Mouse (Mus musculus): Measurements from ENCODE around the gene Ubl7.

DNA sequence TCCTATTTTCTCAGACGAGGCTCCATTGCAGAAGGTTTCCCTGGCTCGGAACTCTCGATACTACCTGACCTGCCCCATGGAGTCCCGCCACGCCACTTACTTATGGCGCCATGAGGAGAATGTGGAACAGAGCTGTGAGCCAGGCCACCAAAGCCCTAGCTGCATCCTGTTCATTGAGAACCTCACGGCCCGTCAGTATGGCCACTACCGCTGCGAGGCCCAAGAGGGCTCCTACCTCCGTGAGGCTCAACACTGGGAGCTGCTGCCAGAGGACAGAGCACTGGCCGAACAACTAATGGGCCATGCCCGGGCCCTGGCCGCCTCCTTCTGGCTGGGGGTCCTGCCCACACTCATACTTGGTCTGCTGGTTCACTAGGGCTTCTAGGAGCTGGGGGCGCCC, 50.4 kb downstream of the Ubl7 start:
- TF ChIP-seq USF1 (IDR thresholded peaks at IDR 0.05; ENCODE audit: low read depth, low read length) (no peak), MAX (IDR thresholded peaks at IDR 0.05; ENCODE audit: low read length) (no peak), CHD2 (IDR thresholded peaks at IDR 0.05; ENCODE audit: low read length) (no peak), MEF2A (IDR thresholded peaks at IDR 0.05; ENCODE audit: extremely low read depth, insufficient replicate concordance, low read depth, low read length, poor library complexity, severe bottlenecking) (no peak), NELFE (IDR thresholded peaks at IDR 0.05; ENCODE audit: low read depth, low read length) (no peak), CTCF (IDR thresholded peaks at IDR 0.05 in 2 of 3, conservative IDR thresholded peaks at IDR 0.05 in 1 of 3; ENCODE audit: control insufficient read depth in 1 of 3, insufficient read depth in 1 of 3, low read depth in 2 of 3, low read length in 3 of 3, poor library complexity in 1 of 3, severe bottlenecking in 1 of 3) (no peak), GABPA (IDR thresholded peaks at IDR 0.05; ENCODE audit: low read depth, low read length) (no peak), BHLHE40 (IDR thresholded peaks at IDR 0.05; ENCODE audit: borderline replicate concordance, low read depth, low read length) (no peak), JUND (IDR thresholded peaks at IDR 0.05; ENCODE audit: low read depth, low read length) (no peak)

Measured in MEL (cell line).